In the genomic region with DNA sequence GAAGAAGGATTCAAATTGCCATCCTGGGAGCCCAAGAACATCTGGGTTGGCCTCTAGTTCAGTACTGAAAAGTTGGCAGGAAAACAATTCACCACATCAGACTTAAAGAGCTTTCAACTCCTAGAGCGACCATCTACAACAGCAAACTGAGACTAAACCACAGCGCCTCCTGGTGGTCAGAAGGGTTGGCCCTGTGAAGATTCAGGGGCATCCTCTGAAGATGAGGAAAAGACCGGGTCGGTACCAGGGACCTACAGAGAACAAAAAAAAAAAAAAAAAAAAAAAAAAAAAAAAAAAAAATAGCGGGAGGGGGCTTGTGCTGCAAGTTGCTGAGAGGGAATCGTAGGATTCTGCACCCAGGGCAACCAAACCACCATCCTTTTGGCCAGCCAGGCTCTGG, we compare ENCODE assay signal across 9 mouse cellular contexts. TPM values are rescaled to one million over a fixed set of nuclear protein-coding genes. Genes with fewer than 3 reads are reported as not detected.
DNase-seq lines count a peak whose midpoint lies in the region; ATAC-seq and TF ChIP-seq lines count a peak whose summit lies in the region.
"Had no signal": no experiment of that assay in that cellular context is flagged by ENCODE, and none has a peak within 500 bp of the region (broad histone marks: within the 10 kb centered on the region; RNA-seq: fewer than 3 reads in every experiment).

No protein-coding gene starts in this region.

- no peak for TF ChIP-seq POLR2A in lung, adult 2 months (IDR thresholded peaks at IDR 0.05; ENCODE audit: borderline replicate concordance, extremely low read depth, low read depth, low read length)

- intact Hi-C loops in heart, postnatal 14 days (cut with DNase I), result loop anchor here (5.0 kb wide), 1 partner anchor 140 kb away; no protein-coding TSS in a partner anchor

- no peak overlapping the region for H3K4me3 ChIP-seq in layer of hippocampus, adult 2 months
- no peak overlapping the region for H3K4me3 ChIP-seq in G1E (ENCODE audit: low read depth, low read length)
- no peak overlapping the region for H3K4me3 ChIP-seq in lung, adult 2 months (replicated peaks; ENCODE audit: extremely low read depth, low read depth, low read length)

- TF ChIP-seq CTCF in layer of hippocampus, adult 2 months (conservative IDR thresholded peaks at IDR 0.05), result peak; percentile 76
- TF ChIP-seq CTCF in G1E (IDR thresholded peaks at IDR 0.05; ENCODE audit: low read depth, low read length), result peak; percentile 75
- TF ChIP-seq CTCF in lung, adult 2 months (IDR thresholded peaks at IDR 0.05; ENCODE audit: insufficient read depth, low read length), result peak; percentile 78

- H3K4me1 ChIP-seq in G1E (ENCODE audit: insufficient read depth, low read depth, low read length), result peaks cover 56% of the 10 kb centered on the region
- H3K4me1 ChIP-seq in lung, adult 2 months (ENCODE audit: control insufficient read depth, insufficient read depth, low read length), result no peaks in the 10 kb centered on the region

- H3K27ac ChIP-seq in layer of hippocampus, adult 2 months, result no peak overlapping the region

- H3K9me3 ChIP-seq in G1E (replicated peaks), result no peaks in the 10 kb centered on the region

- peak in 1 of 2 experiments; percentile 41 for DNase-seq in layer of hippocampus, adult 2 months (ENCODE audit: low spot score in 2 of 2)
- no peak for DNase-seq in layer of hippocampus, adult 18-20 months (ENCODE audit: low spot score in 2 of 2)
- peak; percentile 57 for DNase-seq in G1E (ENCODE audit: low spot score)
- DNase-seq in c-Kit-positive CD71-positive TER-119-negative erythroid progenitor cells, embryonic 14.5 days (ENCODE audit: low read depth), result peak; percentile 80
- DNase-seq in heart, postnatal 14 days, result peak; percentile 60 to 76
- DNase-seq in lung, adult 2 months, result peak; percentile 65
- DNase-seq in splenic B cell, adult 2 months (ENCODE audit: low read depth, low spot score), result peak; percentile 92
- DNase-seq in left cerebral cortex, adult 8-10 months (ENCODE audit: low spot score in 2 of 2), result no peak

- no peak for ATAC-seq in G1E (ENCODE audit: extremely low read depth, insufficient number of reproducible peaks, low FRiP score, poor library complexity, severe bottlenecking)

- no peaks in the 10 kb centered on the region for H3K36me3 ChIP-seq in G1E (replicated peaks)
- H3K36me3 ChIP-seq in splenic B cell, adult 2 months (ENCODE audit: control insufficient read depth, insufficient read depth, low read length, poor library complexity, severe bottlenecking), result no peaks in the 10 kb centered on the region

- 17% methylated on average over 6 of the region's 6 CpGs for WGBS in lung, adult 2 months

- H3K27me3 ChIP-seq in G1E (ENCODE audit: insufficient read depth, low read length), result peaks cover 41% of the 10 kb centered on the region
- no peaks in the 10 kb centered on the region; the same call in 1 of the 2 replicates for H3K27me3 ChIP-seq in splenic B cell, adult 2 months (ENCODE audit: control insufficient read depth, insufficient read depth, low read length, poor library complexity, severe bottlenecking)

RNA-seq across cellular contexts. Expression of a gene that starts 0.7 kb away (rescaled TPM):
- not detected for total RNA-seq in layer of hippocampus, adult 2 months (2021)
- total RNA-seq in layer of hippocampus, adult 18-20 months (2021), result not detected
- total RNA-seq in G1E (2014; fragmentation: Nextera tagmentation), result not detected in 2 replicates
- total RNA-seq in G1E (2017), result not detected in 2 replicates
- polyA plus RNA-seq in G1E (2012), result not detected in 2 replicates
- total RNA-seq in heart, postnatal 14 days (2021), result not detected
- not detected in 2 replicates for polyA plus RNA-seq in lung, adult 2 months (2012; rRNA removed)
- not detected for total RNA-seq in left cerebral cortex, adult 8-10 months (2022)
- total RNA-seq: gastrocnemius, postnatal 4 days had no signal

RNA-seq across cellular contexts. Expression of a gene that starts 10.2 kb away (rescaled TPM):
- 10 to 100 TPM; 51.1 to 55.8 TPM for total RNA-seq in layer of hippocampus, adult 2 months (2021)
- total RNA-seq in layer of hippocampus, adult 18-20 months (2021), result 10 to 100 TPM; 59.2 to 60.6 TPM
- total RNA-seq in G1E (2014; fragmentation: Nextera tagmentation) (11.0 and 22.0 TPM in 2 replicates), G1E (2017) (55.0 and 57.0 TPM in 2 replicates)
- polyA plus RNA-seq in G1E (2012), result 37.8 and 43.2 TPM in 2 replicates
- total RNA-seq in heart, postnatal 14 days (2021), result 10 to 100 TPM; 35.0 to 37.1 TPM
- polyA plus RNA-seq in lung, adult 2 months (2012; rRNA removed), result 55.6 and 56.7 TPM in 2 replicates
- 10 to 100 TPM; 43.6 to 47.0 (median 45.1) TPM for total RNA-seq in left cerebral cortex, adult 8-10 months (2022)

RNA-seq across cellular contexts. Expression of a gene that starts 28.1 kb away (rescaled TPM):
- 10 to 100 TPM; 11.4 to 11.5 TPM for total RNA-seq in layer of hippocampus, adult 2 months (2021)
- total RNA-seq in layer of hippocampus, adult 18-20 months (2021), result 10 to 100 TPM; 11.6 to 11.8 TPM
- total RNA-seq in G1E (2014; fragmentation: Nextera tagmentation) (1.3 TPM in 1 of 2 replicates, not detected in the other), G1E (2017) (1.7 and 3.4 TPM in 2 replicates)
- polyA plus RNA-seq in G1E (2012), result not detected in 2 replicates
- 10 to 100 TPM in 1 of 2 experiments, 1 to 10 TPM in 1; 8.8 to 12.9 TPM for total RNA-seq in heart, postnatal 14 days (2021)
- polyA plus RNA-seq in lung, adult 2 months (2012; rRNA removed), result not detected in 2 replicates
- 10 to 100 TPM; 11.8 to 14.5 (median 13.1) TPM for total RNA-seq in left cerebral cortex, adult 8-10 months (2022)

RNA-seq across cellular contexts. Expression of a gene that starts 28.8 kb away (rescaled TPM):
- total RNA-seq in layer of hippocampus, adult 2 months (2021), result not detected
- not detected for total RNA-seq in layer of hippocampus, adult 18-20 months (2021)
- not detected in 2 replicates for total RNA-seq in G1E (2014; fragmentation: Nextera tagmentation)
- 0.12 TPM in 1 of 2 replicates, not detected in the other for total RNA-seq in G1E (2017)
- not detected in 2 replicates for polyA plus RNA-seq in G1E (2012)
- 1 to 10 TPM; 4.4 to 4.5 TPM for total RNA-seq in heart, postnatal 14 days (2021)
- not detected in 2 replicates for polyA plus RNA-seq in lung, adult 2 months (2012; rRNA removed)
- under 1 TPM in 2 of 4 experiments, not detected in 2; 0.23 TPM for total RNA-seq in left cerebral cortex, adult 8-10 months (2022)

RNA-seq across cellular contexts. Expression of a gene that starts 46.5 kb away (rescaled TPM):
- not detected for total RNA-seq in layer of hippocampus, adult 2 months (2021)
- total RNA-seq in layer of hippocampus, adult 18-20 months (2021), result not detected
- total RNA-seq in G1E (2014; fragmentation: Nextera tagmentation) (2.5 and 4.8 TPM in 2 replicates), G1E (2017) (3.3 and 4.6 TPM in 2 replicates)
- polyA plus RNA-seq in G1E (2012), result 0.36 and 0.43 TPM in 2 replicates
- not detected for total RNA-seq in heart, postnatal 14 days (2021)
- 0.34 TPM in 1 of 2 replicates, not detected in the other for polyA plus RNA-seq in lung, adult 2 months (2012; rRNA removed)
- total RNA-seq in left cerebral cortex, adult 8-10 months (2022), result not detected
- total RNA-seq: gastrocnemius, postnatal 4 days had no signal

Comparison
In these comparisons a context has a peak if more than half of its experiments do, and no peak if none do; other contexts are left out.
1. DNase-seq: peak in G1E (single experiment), c-Kit-positive CD71-positive TER-119-negative erythroid progenitor cells, embryonic 14.5 days (single experiment), heart, postnatal 14 days (2 of 2), lung, adult 2 months (single experiment) and splenic B cell, adult 2 months (single experiment); none in layer of hippocampus, adult 18-20 months (0 of 2) and left cerebral cortex, adult 8-10 months (0 of 2).
2. Peak in every context shown above with its lines, with median percentiles within 50 percentile points of each other: CTCF ChIP-seq.